Mouse (Mus musculus) bone marrow macrophage, adult 2 months (primary cell): ENCODE measurements around the gene Ifi27.

Experiments
- CTCF ChIP-seq: IDR thresholded peaks from 2 replicates; pipeline ENCODE4 v1.5.1; 2012; ENCODE audit warnings: low read depth, mild to moderate bottlenecking, low read length, moderate library complexity
- POLR2A ChIP-seq: IDR thresholded peaks from 2 replicates; pipeline ENCODE4 v1.6.1; 2012; ENCODE audit warnings: mild to moderate bottlenecking, low read depth, low read length, borderline replicate concordance

DNA sequence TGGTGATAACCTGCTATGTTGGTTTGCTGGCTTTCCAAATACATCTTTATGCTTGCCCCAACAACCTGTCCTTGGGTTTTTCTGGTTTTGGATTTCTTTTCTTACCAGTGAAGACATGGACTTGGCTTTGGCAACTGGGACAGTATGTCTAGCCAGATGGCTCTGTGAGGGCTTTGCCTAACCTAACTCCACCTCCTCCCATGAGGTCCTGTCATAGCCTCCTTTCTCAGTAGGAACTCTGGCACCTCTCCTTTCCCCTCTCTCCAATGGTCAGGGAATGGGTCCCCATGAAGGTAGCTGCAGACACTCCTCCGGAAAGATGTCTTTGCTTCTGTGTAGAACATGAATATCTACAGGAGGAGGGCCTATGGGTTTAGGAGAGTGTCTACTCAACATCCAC lies 52.7 kb downstream of the Ifi27 start:
- TF ChIP-seq CTCF (no peak), POLR2A (no peak)
